Mouse (Mus musculus): ENCODE results near the gene Tssk4. TPM values are rescaled to one million over a fixed set of nuclear protein-coding genes. Genes with fewer than 3 reads are reported as not detected.

Gene Tssk4
- polyA plus RNA-seq, 1 experiment from 2014 or later = 0.53 TPM

GRCm38 (mm10) chr14:55689433-55689832 is 39.4 kb downstream of the Tssk4 start:
- no peak for ATAC-seq (replicated peaks)
- H3K4me2 ChIP-seq (replicated peaks) = no peak overlapping the region
- no peak overlapping the region for H3K27ac ChIP-seq (replicated peaks)
- no peaks in the 10 kb centered on the region for H3K36me3 ChIP-seq
- H3K27me3 ChIP-seq = no peaks in the 10 kb centered on the region
- no peaks in the 10 kb centered on the region for H3K9me3 ChIP-seq
- no peak overlapping the region for H3K9ac ChIP-seq (replicated peaks)
- H3K4me1 ChIP-seq = no peaks in the 10 kb centered on the region
- 81% methylated on average over 10 of the region's 10 CpGs for WGBS
- no peak overlapping the region for H3K4me3 ChIP-seq

GRCm38 (mm10) chr14:55697226-55697625 is 47.2 kb downstream of the Tssk4 start:
- Histone ChIP-seq H3K9ac (replicated peaks) (no peak overlapping the region), H3K36me3 (no peaks in the 10 kb centered on the region), H3K4me1 (no peaks in the 10 kb centered on the region), H3K27me3 (no peaks in the 10 kb centered on the region), H3K27ac (replicated peaks) (no peak overlapping the region), H3K4me2 (replicated peaks) (no peak overlapping the region), H3K9me3 (no peaks in the 10 kb centered on the region), H3K4me3 (no peak overlapping the region)
- ATAC-seq (replicated peaks) = no peak
- WGBS = 83% methylated on average over 4 of the region's 4 CpGs

GRCm38 (mm10) chr14:55701131-55701530 is 51.1 kb downstream of the Tssk4 start:
- Histone ChIP-seq H3K36me3 (no peaks in the 10 kb centered on the region), H3K4me1 (no peaks in the 10 kb centered on the region), H3K4me3 (no peak overlapping the region), H3K27me3 (no peaks in the 10 kb centered on the region), H3K4me2 (replicated peaks) (no peak overlapping the region), H3K9ac (replicated peaks) (no peak overlapping the region), H3K9me3 (no peaks in the 10 kb centered on the region), H3K27ac (replicated peaks) (no peak overlapping the region)
- ATAC-seq (replicated peaks) = no peak
- 62% methylated on average over 9 of the region's 9 CpGs for WGBS

Other genes with a start within 250 kb of the Tssk4 start
- gene Dhrs4, start 171.4 kb upstream of the Tssk4 start, polyA plus RNA-seq (2015; fragmentation: Nextera tagmentation; extraction: Ambion mirVana) = 49.6 and 60.0 TPM in 2 replicates
- 30.2 and 33.4 TPM in 2 replicates for gene Carmil3, start 159.5 kb upstream of the Tssk4 start, polyA plus RNA-seq (2015; fragmentation: Nextera tagmentation; extraction: Ambion mirVana)
- gene Cpne6, start 139.7 kb upstream of the Tssk4 start, polyA plus RNA-seq (2015; fragmentation: Nextera tagmentation; extraction: Ambion mirVana) = 9.1 and 10.3 TPM in 2 replicates
- gene Nrl, start 125.2 kb upstream of the Tssk4 start, polyA plus RNA-seq (2015; fragmentation: Nextera tagmentation; extraction: Ambion mirVana) = 0.09 and 0.11 TPM in 2 replicates
- 18.2 and 25.1 TPM in 2 replicates for gene Pck2, start 109.9 kb upstream of the Tssk4 start, polyA plus RNA-seq (2015; fragmentation: Nextera tagmentation; extraction: Ambion mirVana)
- gene Dcaf11, start 90.2 kb upstream of the Tssk4 start, polyA plus RNA-seq (2015; fragmentation: Nextera tagmentation; extraction: Ambion mirVana) = 121 and 132 TPM in 2 replicates
- gene A730061H03Rik, start 89.8 kb upstream of the Tssk4 start, polyA plus RNA-seq (2015; fragmentation: Nextera tagmentation; extraction: Ambion mirVana) = 0.49 and 0.60 TPM in 2 replicates
- not detected in 2 replicates for gene Fitm1, start 74.6 kb upstream of the Tssk4 start, polyA plus RNA-seq (2015; fragmentation: Nextera tagmentation; extraction: Ambion mirVana)
- gene Psme1, start 72.1 kb upstream of the Tssk4 start, polyA plus RNA-seq (2015; fragmentation: Nextera tagmentation; extraction: Ambion mirVana) = 187 and 189 TPM in 2 replicates
- 15.0 and 16.0 TPM in 2 replicates for gene Emc9, start 64.9 kb upstream of the Tssk4 start, polyA plus RNA-seq (2015; fragmentation: Nextera tagmentation; extraction: Ambion mirVana)
- gene Psme2, start 59.1 kb upstream of the Tssk4 start, polyA plus RNA-seq (2015; fragmentation: Nextera tagmentation; extraction: Ambion mirVana) = 187 and 211 TPM in 2 replicates
- gene Rnf31, start 58.5 kb upstream of the Tssk4 start, polyA plus RNA-seq (2015; fragmentation: Nextera tagmentation; extraction: Ambion mirVana) = 17.7 TPM in 2 replicates
- 7.2 and 8.1 TPM in 2 replicates for gene Irf9, start 46.6 kb upstream of the Tssk4 start, polyA plus RNA-seq (2015; fragmentation: Nextera tagmentation; extraction: Ambion mirVana)
- gene Rec8, start 32.1 kb upstream of the Tssk4 start, polyA plus RNA-seq (2015; fragmentation: Nextera tagmentation; extraction: Ambion mirVana) = 11.3 and 11.5 TPM in 2 replicates
- 82.0 and 82.1 TPM in 2 replicates for gene Ipo4, start 14.2 kb upstream of the Tssk4 start, polyA plus RNA-seq (2015; fragmentation: Nextera tagmentation; extraction: Ambion mirVana)
- gene Gm49378, start 12.3 kb upstream of the Tssk4 start, polyA plus RNA-seq (2015; fragmentation: Nextera tagmentation; extraction: Ambion mirVana) = 1.4 and 2.0 TPM in 2 replicates
- gene Tm9sf1, start 6.4 kb upstream of the Tssk4 start, polyA plus RNA-seq (2015; fragmentation: Nextera tagmentation; extraction: Ambion mirVana) = 61.7 and 67.2 TPM in 2 replicates
- gene Mdp1, start 10.3 kb downstream of the Tssk4 start, polyA plus RNA-seq (2015; fragmentation: Nextera tagmentation; extraction: Ambion mirVana) = 66.0 and 68.5 TPM in 2 replicates
- 56.7 and 62.2 TPM in 2 replicates for gene Gmpr2, start 21.8 kb downstream of the Tssk4 start, polyA plus RNA-seq (2015; fragmentation: Nextera tagmentation; extraction: Ambion mirVana)
- gene Nedd8, start 21.9 kb downstream of the Tssk4 start, polyA plus RNA-seq (2015; fragmentation: Nextera tagmentation; extraction: Ambion mirVana) = 563 and 611 TPM in 2 replicates
- gene Tinf2, start 31.6 kb downstream of the Tssk4 start, polyA plus RNA-seq (2015; fragmentation: Nextera tagmentation; extraction: Ambion mirVana) = 32.9 and 36.2 TPM in 2 replicates
- gene Tgm1, start 63.7 kb downstream of the Tssk4 start, polyA plus RNA-seq (2015; fragmentation: Nextera tagmentation; extraction: Ambion mirVana) = 0.09 and 0.20 TPM in 2 replicates
- 49.9 and 51.4 TPM in 2 replicates for gene Rabggta, start 72.1 kb downstream of the Tssk4 start, polyA plus RNA-seq (2015; fragmentation: Nextera tagmentation; extraction: Ambion mirVana)
- gene Dhrs1, start 95.5 kb downstream of the Tssk4 start, polyA plus RNA-seq (2015; fragmentation: Nextera tagmentation; extraction: Ambion mirVana) = 77.1 and 82.7 TPM in 2 replicates
- 39.7 and 41.4 TPM in 2 replicates for gene Nop9, start 95.5 kb downstream of the Tssk4 start, polyA plus RNA-seq (2015; fragmentation: Nextera tagmentation; extraction: Ambion mirVana)
- 0.15 and 0.29 TPM in 2 replicates for gene Cideb, start 108.3 kb downstream of the Tssk4 start, polyA plus RNA-seq (2015; fragmentation: Nextera tagmentation; extraction: Ambion mirVana)
- gene Ltb4r2, start 111.2 kb downstream of the Tssk4 start, polyA plus RNA-seq (2015; fragmentation: Nextera tagmentation; extraction: Ambion mirVana) = 0.10 and 0.24 TPM in 2 replicates
- 0.26 TPM in 1 of 2 replicates, not detected in the other for gene Ltb4r1, start 115.8 kb downstream of the Tssk4 start, polyA plus RNA-seq (2015; fragmentation: Nextera tagmentation; extraction: Ambion mirVana)
- gene Adcy4, start 133.9 kb downstream of the Tssk4 start, polyA plus RNA-seq (2015; fragmentation: Nextera tagmentation; extraction: Ambion mirVana) = 2.9 and 4.0 TPM in 2 replicates
- gene Ripk3, start 138.7 kb downstream of the Tssk4 start, polyA plus RNA-seq (2015; fragmentation: Nextera tagmentation; extraction: Ambion mirVana) = 1.1 and 2.3 TPM in 2 replicates
- 10.9 and 13.6 TPM in 2 replicates for gene Nfatc4, start 173.0 kb downstream of the Tssk4 start, polyA plus RNA-seq (2015; fragmentation: Nextera tagmentation; extraction: Ambion mirVana)
- gene Nynrin, start 203.8 kb downstream of the Tssk4 start, polyA plus RNA-seq (2015; fragmentation: Nextera tagmentation; extraction: Ambion mirVana) = 10.5 and 10.7 TPM in 2 replicates
- 0.29 and 0.32 TPM in 2 replicates for gene Cbln3, start 234.2 kb downstream of the Tssk4 start, polyA plus RNA-seq (2015; fragmentation: Nextera tagmentation; extraction: Ambion mirVana)
- 10.1 and 10.4 TPM in 2 replicates for gene Khnyn, start 234.8 kb downstream of the Tssk4 start, polyA plus RNA-seq (2015; fragmentation: Nextera tagmentation; extraction: Ambion mirVana)